Mouse (Mus musculus) megakaryocyte-erythroid progenitor cell, adult 5-6 weeks (primary cell): Measurements from ENCODE around the gene Skint1. TPM values are rescaled to one million over a fixed set of nuclear protein-coding genes. Genes with fewer than 3 reads are reported as not detected.
"Not testable (repeated sequence)": the region's sequence is repeated elsewhere in the genome, so short reads cannot be mapped to it uniquely, and the experiment has no call there.

Experiments used
- ATAC-seq: replicated peaks from 2 replicates; pipeline ENCODE4 v1.8.0; 2016; ENCODE audit warnings: mild to moderate bottlenecking, inconsistent platforms; ENCODE audit not compliant: severe bottlenecking, poor library complexity, low FRiP score, low TSS enrichment
- total RNA-seq, 2 experiments: library from RNA; stranded (forward) in 1 of 2; stranded (reverse) in 1 of 2; fragments of 200-1000, 215-1000 nt in 1 of 2; fragments of >200 nt in 1 of 2; fragmentation: Nextera tagmentation in 1 of 2; gene quantifications; 2 replicates each; pipeline ENCODE4 v1.2.3; 2014 to 2017

Skint1 gene
- not detected in 2 replicates for total RNA-seq (2014; fragmentation: Nextera tagmentation)
- total RNA-seq (2017), result not detected in 2 replicates

DNA sequence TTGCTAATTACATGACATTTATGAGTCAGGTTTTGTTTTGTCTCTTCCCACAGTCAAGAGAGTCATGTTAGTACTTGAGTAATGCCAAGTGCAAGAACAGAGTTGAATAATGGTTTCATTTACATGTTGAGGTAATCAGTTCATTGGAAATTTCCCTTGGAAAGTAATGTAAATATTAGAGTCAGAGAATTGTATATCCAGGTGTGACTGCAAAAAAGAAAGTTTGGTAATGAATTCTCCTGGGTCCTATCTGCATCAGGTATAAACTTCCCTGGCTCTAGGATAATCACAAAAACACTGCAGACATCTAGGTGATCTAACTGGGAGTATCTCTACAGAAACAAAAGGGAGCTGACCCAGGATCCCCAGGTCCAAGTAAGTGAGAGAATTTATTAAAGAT, at the start of gene Skint1:
Gene Skint1, plus strand, starts transcription at position 301 of the 400 bp plus-strand sequence.
- ATAC-seq, result no peak

DNA sequence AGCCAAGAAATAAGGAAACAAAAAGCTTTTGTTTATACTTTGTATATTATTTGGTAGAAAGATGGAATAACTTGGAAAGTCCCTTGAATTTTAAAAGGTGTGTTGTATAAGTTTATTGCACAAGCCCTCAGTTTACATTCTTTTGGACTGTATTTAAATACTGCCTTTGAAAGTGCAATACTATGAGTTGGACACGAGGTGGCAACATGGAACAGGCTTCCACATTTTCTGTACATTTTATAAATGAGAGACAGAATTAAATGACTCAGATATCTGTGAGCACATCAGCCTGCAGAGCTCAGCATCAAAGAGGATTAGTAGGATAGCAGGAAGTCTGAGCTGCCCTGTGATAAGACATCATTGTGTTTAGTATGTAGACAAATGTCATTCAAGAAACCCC, 44.8 kb upstream of the Skint1 start:
- ATAC-seq, result no peak

GRCm38 (mm10) chr4:111963241-111963640, 42.8 kb upstream of the Skint1 start:
- not testable (repeated sequence) for ATAC-seq

DNA sequence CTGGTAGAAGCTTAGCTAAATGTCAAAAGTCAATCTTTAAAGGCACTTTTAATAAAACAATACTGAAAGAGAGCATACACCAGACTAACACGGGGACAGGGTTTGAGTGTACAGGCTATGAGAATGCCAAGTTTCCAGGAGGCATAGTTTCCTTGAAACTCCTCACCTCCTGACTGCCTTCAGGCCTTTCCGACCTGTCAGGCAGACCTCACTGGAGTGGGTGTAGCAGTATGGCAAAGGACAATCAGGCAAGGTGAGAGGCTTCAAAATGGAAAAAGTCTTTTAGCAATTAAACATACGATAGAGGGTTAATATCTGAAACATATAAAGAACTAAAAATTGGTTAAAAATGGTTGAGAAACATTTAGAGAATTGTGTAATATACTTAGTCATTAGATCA, 42.4 kb upstream of the Skint1 start:
- no peak for ATAC-seq

GRCm38 (mm10) chr4:111972623-111973022, 33.4 kb upstream of the Skint1 start, which contains the start of gene Skint7:
Skint7 (plus strand) TSS chr4:111972923.
- no peak for ATAC-seq

- ATAC-seq, result no peak
These were observed 65.6 kb downstream of the Skint1 start, which contains the start of gene Skint4 for GRCm38 (mm10) chr4:112071716-112072115. Skint4 (plus strand) TSS chr4:112072016.

Other genes starting within 250 kb of the Skint1 start
- gene Slc5a9, start 103.4 kb upstream of the Skint1 start, total RNA-seq (2014; fragmentation: Nextera tagmentation), result not detected in 2 replicates
- gene Slc5a9, start 103.4 kb upstream of the Skint1 start, total RNA-seq (2017), result not detected in 2 replicates
- not detected in 2 replicates for gene Skint8, start 86.9 kb upstream of the Skint1 start, total RNA-seq (2014; fragmentation: Nextera tagmentation)
- not detected in 2 replicates for gene Skint8, start 86.9 kb upstream of the Skint1 start, total RNA-seq (2017)
- not detected in 2 replicates for gene Skint7, start 33.3 kb upstream of the Skint1 start, total RNA-seq (2014; fragmentation: Nextera tagmentation)
- gene Skint7, start 33.3 kb upstream of the Skint1 start, total RNA-seq (2017), result not detected in 2 replicates
- not detected in 2 replicates for gene Skint4, start 65.7 kb downstream of the Skint1 start, total RNA-seq (2014; fragmentation: Nextera tagmentation)
- gene Skint4, start 65.7 kb downstream of the Skint1 start, total RNA-seq (2017), result not detected in 2 replicates
- gene Skint3, start 226.0 kb downstream of the Skint1 start, total RNA-seq (2014; fragmentation: Nextera tagmentation), result not detected in 2 replicates
- gene Skint3, start 226.0 kb downstream of the Skint1 start, total RNA-seq (2017), result 0.23 and 1.1 TPM in 2 replicates